Comparison of ENCODE assay signal across 12 mouse cellular contexts in the genomic region with DNA sequence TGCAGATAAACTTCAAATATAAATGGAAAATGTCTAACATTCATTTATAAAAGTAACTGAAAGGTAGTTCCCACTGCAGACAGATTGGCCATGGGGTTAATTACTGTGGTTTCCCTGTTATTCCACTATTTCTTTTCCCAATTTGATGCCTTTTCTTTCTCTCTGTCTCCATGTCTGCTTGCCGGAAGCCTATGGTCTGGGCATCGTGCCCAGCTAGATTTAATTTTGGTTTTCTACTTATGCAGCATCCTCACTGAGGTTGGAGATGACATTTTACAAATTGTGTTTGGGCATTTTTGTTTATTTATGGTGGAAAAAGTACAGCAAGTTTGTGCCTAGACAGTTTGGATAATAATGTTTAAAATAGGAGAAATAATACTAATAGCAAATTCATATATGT.
A peak's percentile ranks its signal among the peaks of the same experiment; 100 is the strongest.
DNase-seq lines count a peak whose midpoint lies in the region; ATAC-seq lines count a peak whose summit lies in the region.
"Had no signal": no experiment of that assay in that cellular context is flagged by ENCODE, and none has a peak within 500 bp of the region (broad histone marks: within the 10 kb centered on the region; RNA-seq: fewer than 3 reads in every experiment).

No protein-coding gene starts in this region.

- H3K4me2 ChIP-seq in midbrain, embryonic 14.5 days (ENCODE audit: low read length) = no peak overlapping the region
- no peak overlapping the region for H3K4me2 ChIP-seq in midbrain, embryonic 11.5 days
- H3K4me2 ChIP-seq: embryonic facial prominence, embryonic 15.5 days; midbrain, embryonic 12.5 days; neural tube, embryonic 12.5 days had no signal

- 65% methylated on average over 2 of the region's 2 CpGs for WGBS in midbrain, embryonic 14.5 days
- WGBS in midbrain, embryonic 11.5 days = 91% methylated on average over 2 of the region's 2 CpGs

- ATAC-seq in midbrain, embryonic 14.5 days (ENCODE audit: low FRiP score, low TSS enrichment) = no peak
- no peak for ATAC-seq in midbrain, embryonic 11.5 days (ENCODE audit: low FRiP score)
- ATAC-seq: intestine, embryonic 16.5 days had no signal

- no peak overlapping the region for H3K27ac ChIP-seq in midbrain, embryonic 14.5 days (replicated peaks; ENCODE audit: low read depth, low read length)
- H3K27ac ChIP-seq in midbrain, embryonic 11.5 days (ENCODE audit: low read depth, low read length) = no peak overlapping the region
- H3K27ac ChIP-seq: embryonic facial prominence, embryonic 15.5 days; midbrain, embryonic 12.5 days; neural tube, embryonic 12.5 days had no signal

- no peak overlapping the region for H3K4me3 ChIP-seq in midbrain, embryonic 14.5 days (replicated peaks; ENCODE audit: low read depth, low read length)
- H3K4me3 ChIP-seq in midbrain, embryonic 11.5 days (ENCODE audit: low read depth, low read length) = no peak overlapping the region
- H3K4me3 ChIP-seq: embryonic facial prominence, embryonic 15.5 days; midbrain, embryonic 12.5 days; neural tube, embryonic 12.5 days had no signal

- no peak overlapping the region for H3K9ac ChIP-seq in midbrain, embryonic 14.5 days (replicated peaks; ENCODE audit: low read length)
- H3K9ac ChIP-seq in midbrain, embryonic 11.5 days (ENCODE audit: low read length) = no peak overlapping the region
- H3K9ac ChIP-seq: embryonic facial prominence, embryonic 15.5 days; midbrain, embryonic 12.5 days; neural tube, embryonic 12.5 days had no signal

- no peaks in the 10 kb centered on the region for H3K27me3 ChIP-seq in midbrain, embryonic 14.5 days (ENCODE audit: control insufficient read depth, insufficient read depth, low read length)
- no peaks in the 10 kb centered on the region for H3K27me3 ChIP-seq in midbrain, embryonic 11.5 days (ENCODE audit: control insufficient read depth, insufficient read depth, low read length)
- H3K27me3 ChIP-seq: embryonic facial prominence, embryonic 15.5 days; midbrain, embryonic 12.5 days; neural tube, embryonic 12.5 days had no signal

- no peaks in the 10 kb centered on the region for H3K36me3 ChIP-seq in midbrain, embryonic 14.5 days (ENCODE audit: control insufficient read depth, insufficient read depth, low read length)
- no peaks in the 10 kb centered on the region for H3K36me3 ChIP-seq in midbrain, embryonic 11.5 days (ENCODE audit: control insufficient read depth, insufficient read depth, low read length)
- H3K36me3 ChIP-seq: embryonic facial prominence, embryonic 15.5 days; midbrain, embryonic 12.5 days; neural tube, embryonic 12.5 days had no signal

- peak; percentile 42 to 43 for DNase-seq in cerebellum, postnatal 14 days
- no peak for DNase-seq in cerebellum, adult 11 months
- peak; percentile 37 for DNase-seq in midbrain, embryonic 14.5 days
- DNase-seq in midbrain, embryonic 11.5 days (ENCODE audit: low spot score, missing footprints) = no peak
- DNase-seq in left cerebral cortex, adult 9 months (ENCODE audit: low spot score in 2 of 2) = peak; percentile 15 to 69
- DNase-seq in telencephalon, adult 2 months (ENCODE audit: low read depth, low spot score) = peak; percentile 84
- DNase-seq in gastrocnemius, postnatal 4 days (ENCODE audit: low spot score in 2 of 2) = no peak
- DNase-seq in adrenal gland, adult (ENCODE audit: inconsistent age in 2 of 2, low spot score in 1 of 2) = no peak

- no peaks in the 10 kb centered on the region for H3K4me1 ChIP-seq in midbrain, embryonic 14.5 days (ENCODE audit: control insufficient read depth, insufficient read depth, low read length)
- no peaks in the 10 kb centered on the region for H3K4me1 ChIP-seq in midbrain, embryonic 11.5 days (ENCODE audit: control insufficient read depth, insufficient read depth, low read length)
- H3K4me1 ChIP-seq: embryonic facial prominence, embryonic 15.5 days; midbrain, embryonic 12.5 days; neural tube, embryonic 12.5 days had no signal

- H3K9me3 ChIP-seq in midbrain, embryonic 14.5 days (ENCODE audit: control insufficient read depth, low read length) = no peaks in the 10 kb centered on the region
- H3K9me3 ChIP-seq in midbrain, embryonic 11.5 days (ENCODE audit: control insufficient read depth, low read length) = no peaks in the 10 kb centered on the region
- H3K9me3 ChIP-seq: embryonic facial prominence, embryonic 15.5 days; midbrain, embryonic 12.5 days; neural tube, embryonic 12.5 days had no signal

Comparison
In these comparisons a context has a peak if more than half of its experiments do, and no peak if none do; other contexts are left out.
1. DNase-seq: peak in cerebellum, postnatal 14 days (2 of 2), midbrain, embryonic 14.5 days (single experiment), left cerebral cortex, adult 9 months (2 of 2) and telencephalon, adult 2 months (single experiment); none in cerebellum, adult 11 months (single experiment), midbrain, embryonic 11.5 days (single experiment), gastrocnemius, postnatal 4 days (0 of 2) and adrenal gland, adult (0 of 2).